Mouse (Mus musculus): ENCODE data around the gene Gapdh.

DNA sequence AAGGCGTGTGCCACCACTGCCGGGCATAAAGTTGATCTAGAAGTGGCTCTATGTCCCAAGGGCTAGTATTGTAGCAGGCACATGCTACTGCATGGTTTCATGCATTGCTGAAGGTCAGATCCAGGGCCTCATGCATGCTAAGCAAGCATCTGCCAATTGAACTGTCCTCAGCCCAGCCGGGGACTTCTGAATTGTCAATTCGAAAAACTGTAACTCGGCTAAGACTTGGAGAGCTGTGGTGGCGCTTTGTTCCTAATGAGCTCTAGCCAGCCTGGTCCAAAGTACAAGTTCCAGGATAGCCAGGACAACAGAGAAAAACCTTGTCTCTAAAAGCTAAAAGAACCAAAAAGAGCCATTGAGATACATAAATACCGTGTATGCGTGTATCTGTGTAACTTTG, 46.9 kb downstream of the Gapdh start:
- TF ChIP-seq CTCF (IDR thresholded peaks at IDR 0.05; ENCODE audit: low read depth, low read length) (no peak), POLR2A (IDR thresholded peaks at IDR 0.05; ENCODE audit: extremely low read depth, insufficient read depth, low read length) (no peak)

Measured in liver, adult 2 months (tissue).